Mouse (Mus musculus): Measurements from ENCODE around the gene Ewsr1. TPM values are rescaled to one million over a fixed set of nuclear protein-coding genes. Genes with fewer than 3 reads are reported as not detected.

The Ewsr1 gene
- polyA plus RNA-seq, 1 experiment from 2014 or later: 949 TPM

- Histone ChIP-seq H3K9ac (no peak overlapping the region), H3K4me1 (peaks cover 52% of the 10 kb centered on the region), H3K4me3 (peak overlapping the region; percentile 36; the same call in 1 of the 2 replicates), H3K27me3 (peaks cover 69% of the 10 kb centered on the region), H3K27ac (no peak overlapping the region), H3K4me2 (replicated peaks) (no peak overlapping the region), H3K36me3 (peaks cover 2% of the 10 kb centered on the region), H3K9me3 (no peaks in the 10 kb centered on the region)
- no peak for ATAC-seq (ENCODE audit: insufficient number of reproducible peaks, insufficient read depth, low FRiP score, low TSS enrichment)
- WGBS: 67% methylated on average over 13 of the region's 13 CpGs
Measured at GRCm38 (mm10) chr11:5062860-5063505, 36.1 kb downstream of the Ewsr1 start.

GRCm38 (mm10) chr11:5062326-5062725 lies 36.7 kb downstream of the Ewsr1 start:
- Histone ChIP-seq H3K36me3 (no peaks in the 10 kb centered on the region; the same call in 1 of the 2 replicates), H3K4me3 (peak overlapping the region; percentile 36), H3K4me2 (replicated peaks) (peak overlapping the region; percentile 75), H3K9me3 (no peaks in the 10 kb centered on the region), H3K27me3 (peaks cover 76% of the 10 kb centered on the region), H3K9ac (peak overlapping the region; percentile 47; the same call in 1 of the 2 replicates), H3K27ac (no peak overlapping the region), H3K4me1 (peaks cover 58% of the 10 kb centered on the region)
- no peak for ATAC-seq (ENCODE audit: insufficient number of reproducible peaks, insufficient read depth, low FRiP score, low TSS enrichment)
- 12% methylated on average over 13 of the region's 13 CpGs for WGBS

GRCm38 (mm10) chr11:5061413-5062139 lies 37.5 kb downstream of the Ewsr1 start:
- H3K36me3 ChIP-seq: no peaks in the 10 kb centered on the region; the same call in 1 of the 2 replicates
- H3K9me3 ChIP-seq: no peaks in the 10 kb centered on the region
- H3K9ac ChIP-seq: peak overlapping the region; percentile 47
- peaks cover 83% of the 10 kb centered on the region for H3K27me3 ChIP-seq
- peaks cover 63% of the 10 kb centered on the region for H3K4me1 ChIP-seq
- H3K4me3 ChIP-seq: peak overlapping the region; percentile 36
- no peak overlapping the region for H3K27ac ChIP-seq
- peak overlapping the region; percentile 75 for H3K4me2 ChIP-seq (replicated peaks)
- WGBS: 4% methylated on average over 62 of the region's 62 CpGs
- no peak for ATAC-seq (ENCODE audit: insufficient number of reproducible peaks, insufficient read depth, low FRiP score, low TSS enrichment)

GRCm38 (mm10) chr11:5060756-5061412 lies 38.2 kb downstream of the Ewsr1 start:
- Histone ChIP-seq H3K36me3 (no peaks in the 10 kb centered on the region; the same call in 1 of the 2 replicates), H3K4me3 (peak overlapping the region; percentile 36), H3K9ac (no peak overlapping the region), H3K4me1 (peaks cover 70% of the 10 kb centered on the region), H3K27ac (no peak overlapping the region), H3K27me3 (peaks cover 90% of the 10 kb centered on the region), H3K9me3 (no peaks in the 10 kb centered on the region), H3K4me2 (replicated peaks) (peak overlapping the region; percentile 75)
- ATAC-seq (ENCODE audit: insufficient number of reproducible peaks, insufficient read depth, low FRiP score, low TSS enrichment): no peak
- WGBS: 49% methylated on average over 28 of the region's 28 CpGs

- 8% methylated on average over 27 of the region's 27 CpGs for WGBS
- no peaks in the 10 kb centered on the region; the same call in 1 of the 2 replicates for H3K36me3 ChIP-seq
- H3K9ac ChIP-seq: no peak overlapping the region
- no peaks in the 10 kb centered on the region for H3K9me3 ChIP-seq
- H3K4me1 ChIP-seq: peaks cover 72% of the 10 kb centered on the region
- no peak overlapping the region for H3K27ac ChIP-seq
- peak overlapping the region; percentile 8; the same call in 1 of the 2 replicates for H3K4me3 ChIP-seq
- peaks cover 96% of the 10 kb centered on the region for H3K27me3 ChIP-seq
- no peak for ATAC-seq (ENCODE audit: insufficient number of reproducible peaks, insufficient read depth, low FRiP score, low TSS enrichment)
- no peak overlapping the region for H3K4me2 ChIP-seq (replicated peaks)
Measured at GRCm38 (mm10) chr11:5059704-5060156, 39.3 kb downstream of the Ewsr1 start.

- peak overlapping the region; percentile 8; the same call in 1 of the 2 replicates for H3K4me3 ChIP-seq
- peaks cover 67% of the 10 kb centered on the region for H3K4me1 ChIP-seq
- no peak for ATAC-seq (ENCODE audit: insufficient number of reproducible peaks, insufficient read depth, low FRiP score, low TSS enrichment)
- peaks cover 91% of the 10 kb centered on the region for H3K27me3 ChIP-seq
- H3K9me3 ChIP-seq: no peaks in the 10 kb centered on the region
- H3K36me3 ChIP-seq: no peaks in the 10 kb centered on the region; the same call in 1 of the 2 replicates
- no peak overlapping the region for H3K4me2 ChIP-seq (replicated peaks)
- H3K27ac ChIP-seq: no peak overlapping the region
- WGBS: 17% methylated on average over 14 of the region's 14 CpGs
- H3K9ac ChIP-seq: no peak overlapping the region
Measured at GRCm38 (mm10) chr11:5059230-5059629, 39.8 kb downstream of the Ewsr1 start.

GRCm38 (mm10) chr11:5058783-5059182 lies 40.3 kb downstream of the Ewsr1 start:
- Histone ChIP-seq H3K36me3 (no peaks in the 10 kb centered on the region; the same call in 1 of the 2 replicates), H3K9me3 (no peaks in the 10 kb centered on the region), H3K27me3 (peaks cover 87% of the 10 kb centered on the region), H3K4me2 (replicated peaks) (no peak overlapping the region), H3K27ac (no peak overlapping the region), H3K4me1 (peaks cover 63% of the 10 kb centered on the region), H3K4me3 (no peak overlapping the region), H3K9ac (no peak overlapping the region)
- 27% methylated on average over 9 of the region's 9 CpGs for WGBS
- ATAC-seq (ENCODE audit: insufficient number of reproducible peaks, insufficient read depth, low FRiP score, low TSS enrichment): no peak

GRCm38 (mm10) chr11:5057856-5058641 lies 41.0 kb downstream of the Ewsr1 start, which contains the start of gene Rasl10a:
Gene Rasl10a, plus strand, starts transcription at chr11:5058128.
- WGBS: 2% methylated on average over 77 of the region's 77 CpGs
- H3K4me2 ChIP-seq (replicated peaks): peak within 1 kb of the TSS; percentile 88
- H3K9ac ChIP-seq: peak within 1 kb of the TSS; percentile 53
- H3K4me1 ChIP-seq: peaks cover 57% of the 10 kb centered on the region
- no peak within 1 kb of the TSS for H3K27ac ChIP-seq
- H3K4me3 ChIP-seq: peak within 1 kb of the TSS; percentile 46
- no peaks in the 10 kb centered on the region; the same call in 1 of the 2 replicates for H3K36me3 ChIP-seq
- peaks cover 80% of the 10 kb centered on the region for H3K27me3 ChIP-seq
- H3K9me3 ChIP-seq: no peaks in the 10 kb centered on the region
- no peak for ATAC-seq (ENCODE audit: insufficient number of reproducible peaks, insufficient read depth, low FRiP score, low TSS enrichment)

- no peak overlapping the region for H3K27ac ChIP-seq
- peak overlapping the region; percentile 88 for H3K4me2 ChIP-seq (replicated peaks)
- peaks cover 52% of the 10 kb centered on the region for H3K4me1 ChIP-seq
- peak overlapping the region; percentile 53; the same call in 1 of the 2 replicates for H3K9ac ChIP-seq
- H3K4me3 ChIP-seq: peak overlapping the region; percentile 46
- H3K9me3 ChIP-seq: no peaks in the 10 kb centered on the region
- H3K27me3 ChIP-seq: peaks cover 74% of the 10 kb centered on the region
- 16% methylated on average over 8 of the region's 8 CpGs for WGBS
- ATAC-seq (ENCODE audit: insufficient number of reproducible peaks, insufficient read depth, low FRiP score, low TSS enrichment): no peak
- H3K36me3 ChIP-seq: no peaks in the 10 kb centered on the region; the same call in 1 of the 2 replicates
Measured at GRCm38 (mm10) chr11:5057541-5057855, 41.6 kb downstream of the Ewsr1 start.

- Histone ChIP-seq H3K9ac (no peak overlapping the region), H3K36me3 (no peaks in the 10 kb centered on the region; the same call in 1 of the 2 replicates), H3K27ac (no peak overlapping the region), H3K9me3 (no peaks in the 10 kb centered on the region), H3K4me1 (peaks cover 47% of the 10 kb centered on the region), H3K4me3 (no peak overlapping the region), H3K27me3 (peaks cover 70% of the 10 kb centered on the region), H3K4me2 (replicated peaks) (no peak overlapping the region)
- WGBS: 46% methylated on average over 8 of the region's 8 CpGs
- no peak for ATAC-seq (ENCODE audit: insufficient number of reproducible peaks, insufficient read depth, low FRiP score, low TSS enrichment)
Measured at GRCm38 (mm10) chr11:5057064-5057463, 42.0 kb downstream of the Ewsr1 start.

All from embryonic facial prominence, embryonic 12.5 days (tissue).